Mouse (Mus musculus) bone marrow, adult 2 months (tissue): ENCODE measurements around the gene Lin54.

Experiments
- CTCF ChIP-seq: fragments of 200-500 bp; IDR thresholded peaks from 2 replicates; pipeline ENCODE4 v1.5.1; 2011; ENCODE audit warnings: low read length, control low read depth; ENCODE audit not compliant: control insufficient read depth, insufficient read depth
- POLR2A ChIP-seq: fragments of 200-500 bp; IDR thresholded peaks from 2 replicates; pipeline ENCODE4 v1.6.1; 2011; ENCODE audit warnings: low read depth, mild to moderate bottlenecking, control low read depth, low read length, borderline replicate concordance; ENCODE audit not compliant: control insufficient read depth

DNA sequence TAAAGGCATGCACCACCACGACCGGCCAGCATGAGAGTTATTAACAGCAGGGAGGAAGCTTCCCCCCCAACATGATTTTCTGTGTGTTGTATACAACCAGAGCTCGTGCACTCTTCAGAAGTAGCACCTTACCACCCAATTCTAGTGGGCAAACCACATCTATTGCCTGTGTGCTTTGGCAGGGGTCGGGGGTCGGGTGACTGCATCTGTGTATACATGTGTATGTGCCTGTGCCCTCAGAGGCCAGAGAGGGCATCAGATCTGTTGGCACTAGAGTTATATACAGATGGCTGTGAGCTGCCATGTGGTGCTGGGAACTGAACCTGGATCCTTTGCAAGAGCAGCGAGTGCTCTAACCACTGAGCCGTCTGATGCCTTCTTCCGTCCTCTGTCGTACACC lies 24.5 kb upstream of the Lin54 start:
- TF ChIP-seq CTCF (no peak), POLR2A (no peak)
